Mouse (Mus musculus): Measurements from ENCODE around the gene Rbfox2. TPM values are rescaled to one million over a fixed set of nuclear protein-coding genes. Genes with fewer than 3 reads are reported as not detected.

Rbfox2 gene
- total RNA-seq, 2 experiments from 2014 or later = 0.32 to 0.87 TPM

DNA sequence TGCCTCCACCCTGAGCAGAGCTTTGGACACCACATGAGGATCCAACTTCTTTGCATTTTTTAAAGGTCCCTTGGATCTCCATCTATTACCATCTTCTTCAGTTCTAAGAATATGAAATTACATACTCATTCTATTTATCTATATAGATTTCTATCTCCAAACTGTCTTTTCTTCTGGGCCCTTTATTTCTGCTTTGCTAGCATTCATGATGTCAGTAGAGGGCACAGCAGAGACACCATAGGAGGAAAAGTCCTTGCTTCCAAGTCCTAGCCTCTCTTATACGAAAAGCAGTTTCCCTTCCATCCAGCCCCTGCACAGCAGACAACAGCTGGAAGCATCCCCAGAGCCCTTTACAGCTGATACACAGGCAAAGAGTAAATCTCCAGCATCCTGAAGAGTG lies 69.1 kb downstream of the Rbfox2 start:
- ATAC-seq (replicated peaks; ENCODE audit: poor library complexity) = no peak

DNA sequence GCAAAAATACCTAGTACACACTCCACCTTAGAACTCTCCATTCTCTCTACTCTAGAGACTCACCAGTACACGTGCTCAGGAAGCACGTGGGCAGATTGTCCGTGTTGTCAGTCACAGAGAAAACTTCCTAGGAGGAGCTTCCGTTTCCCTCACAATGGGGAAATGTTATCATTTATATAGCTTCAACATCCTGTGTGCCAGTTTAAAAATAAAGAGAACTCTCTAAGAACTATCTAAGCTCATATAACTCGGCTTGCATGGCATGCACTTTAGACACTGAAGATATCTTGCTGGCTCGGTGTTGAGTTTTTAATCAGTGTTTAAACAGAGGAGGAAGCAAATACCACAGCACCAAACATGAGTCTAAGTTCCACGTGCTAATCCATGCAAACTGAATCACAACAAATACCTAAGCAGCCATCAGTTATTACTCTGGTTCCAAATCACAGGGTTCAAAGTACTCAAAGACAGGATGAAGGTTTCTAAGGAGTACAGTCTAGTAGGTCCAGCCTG lies 70.7 kb downstream of the Rbfox2 start:
- ATAC-seq (replicated peaks; ENCODE audit: poor library complexity) = no peak

DNA sequence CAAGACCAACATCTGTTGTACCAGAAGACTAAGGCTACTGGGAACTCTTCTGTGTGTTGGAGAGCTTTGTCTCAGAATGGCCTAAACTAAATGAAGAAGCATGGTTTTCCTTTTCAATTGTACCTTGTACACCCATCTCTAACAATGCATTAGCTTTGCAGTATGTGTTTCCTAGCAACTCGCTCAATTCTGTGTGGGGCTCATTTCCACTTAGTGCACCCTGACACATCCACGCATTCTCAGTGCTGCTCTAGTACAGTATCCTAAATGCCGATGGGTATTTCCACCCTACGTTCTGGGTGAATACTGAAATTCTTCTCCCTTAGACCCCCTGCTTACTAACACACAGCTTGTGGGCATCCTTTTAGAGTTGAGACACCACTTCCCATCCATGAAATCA lies 71.3 kb downstream of the Rbfox2 start:
- no peak for ATAC-seq (replicated peaks; ENCODE audit: poor library complexity)

DNA sequence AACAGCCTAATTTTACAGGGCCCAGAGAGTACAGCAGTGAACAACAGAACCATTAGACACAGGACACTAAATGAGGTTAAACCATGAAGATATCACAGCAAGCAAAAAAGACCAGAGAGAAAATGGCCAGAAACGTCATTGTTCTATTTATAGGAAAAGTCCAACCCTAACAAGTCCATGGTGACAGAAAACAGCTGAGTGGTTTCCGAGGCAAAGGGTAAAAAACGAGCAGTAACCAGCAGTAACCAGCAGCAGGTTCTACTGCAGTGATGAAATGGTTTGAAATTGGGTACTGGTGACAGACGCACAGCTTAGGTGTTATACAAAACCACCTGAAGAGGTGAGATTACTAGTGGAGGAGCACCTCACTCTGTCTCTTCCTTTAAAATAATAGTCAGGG lies 72.5 kb downstream of the Rbfox2 start:
- no peak for ATAC-seq (replicated peaks; ENCODE audit: poor library complexity)

DNA sequence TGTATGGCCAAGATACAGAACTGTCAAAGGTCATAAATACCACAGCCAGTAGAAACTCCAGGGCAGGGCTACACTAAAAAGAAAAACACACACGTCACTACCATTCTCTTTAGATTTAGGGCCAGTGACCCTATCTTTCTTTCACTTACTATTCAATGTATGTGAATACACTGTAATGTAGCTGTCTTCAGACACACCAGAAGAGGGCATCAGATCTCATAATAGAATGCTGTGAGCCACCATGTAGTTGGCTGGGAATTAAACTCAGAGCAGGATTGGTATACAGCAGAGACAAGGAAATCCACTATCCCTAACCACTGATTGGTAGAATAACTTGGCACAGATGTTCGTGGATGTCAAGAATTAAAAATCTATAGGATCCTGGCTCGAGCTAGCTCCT lies 76.7 kb downstream of the Rbfox2 start:
- no peak for ATAC-seq (replicated peaks; ENCODE audit: poor library complexity)

DNA sequence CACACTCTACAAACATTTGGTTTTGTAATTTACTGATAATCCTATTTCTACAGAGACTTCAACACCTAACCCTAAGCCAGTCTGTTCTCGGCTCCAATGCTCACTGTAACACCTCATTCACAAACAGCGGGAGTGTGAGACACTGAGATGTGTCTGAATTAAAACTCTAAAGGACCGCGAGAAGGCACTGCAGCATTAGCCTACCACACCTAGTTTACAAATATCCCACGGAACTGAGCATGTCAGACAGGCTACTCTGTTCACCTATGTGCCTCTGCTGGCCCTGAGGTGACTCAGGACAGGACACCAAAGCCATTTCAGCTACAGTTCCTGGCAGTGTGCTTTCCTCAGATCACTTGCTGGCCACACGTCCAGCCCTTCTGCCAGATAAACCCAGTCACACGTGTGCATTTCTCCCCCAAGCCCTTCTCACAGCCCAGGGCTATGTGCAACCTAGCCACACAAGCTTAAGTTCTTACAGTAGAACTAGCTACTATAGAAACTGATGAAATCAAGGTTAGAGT lies 79.9 kb downstream of the Rbfox2 start:
- no peak for ATAC-seq (replicated peaks; ENCODE audit: poor library complexity)

DNA sequence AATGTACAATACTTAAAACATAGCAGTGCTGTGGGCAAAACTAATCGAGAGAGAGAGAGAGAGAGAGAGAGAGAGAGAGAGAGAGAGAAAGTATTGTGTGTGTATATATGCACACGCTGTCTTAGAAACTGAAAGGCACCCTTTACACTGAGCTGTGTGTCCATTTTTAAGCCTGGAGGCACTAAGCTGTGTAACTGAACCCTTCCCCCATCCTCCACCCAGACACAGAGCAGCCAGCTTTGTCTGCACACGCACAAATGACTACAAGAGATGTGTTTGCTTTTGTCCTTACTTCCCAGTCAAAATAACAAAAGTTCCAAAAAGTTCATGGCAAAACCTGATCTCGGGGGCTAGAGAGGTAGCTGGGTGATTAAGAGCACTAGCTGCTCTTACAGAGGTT lies 80.9 kb downstream of the Rbfox2 start:
- no peak for ATAC-seq (replicated peaks; ENCODE audit: poor library complexity)

DNA sequence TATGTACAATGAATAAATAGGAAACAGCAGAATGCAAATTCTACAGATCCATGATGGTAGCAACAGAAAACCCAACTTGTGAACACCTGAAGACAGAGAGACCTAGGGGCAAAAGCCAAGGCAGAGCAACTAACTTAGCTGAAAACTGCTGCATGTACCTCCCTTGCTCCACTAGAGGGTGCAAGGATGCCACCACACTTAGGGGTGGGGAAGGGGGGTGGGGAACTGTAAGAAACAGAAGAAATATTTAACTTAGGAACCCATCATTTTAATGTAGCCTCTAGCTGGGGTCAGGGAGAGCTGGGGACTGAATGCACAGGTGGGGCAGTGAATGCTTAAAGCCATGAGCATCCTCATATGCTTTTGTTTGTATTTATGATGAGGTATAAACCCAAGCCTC lies 81.5 kb downstream of the Rbfox2 start:
- peak; percentile 61 for ATAC-seq (replicated peaks; ENCODE audit: poor library complexity)

DNA sequence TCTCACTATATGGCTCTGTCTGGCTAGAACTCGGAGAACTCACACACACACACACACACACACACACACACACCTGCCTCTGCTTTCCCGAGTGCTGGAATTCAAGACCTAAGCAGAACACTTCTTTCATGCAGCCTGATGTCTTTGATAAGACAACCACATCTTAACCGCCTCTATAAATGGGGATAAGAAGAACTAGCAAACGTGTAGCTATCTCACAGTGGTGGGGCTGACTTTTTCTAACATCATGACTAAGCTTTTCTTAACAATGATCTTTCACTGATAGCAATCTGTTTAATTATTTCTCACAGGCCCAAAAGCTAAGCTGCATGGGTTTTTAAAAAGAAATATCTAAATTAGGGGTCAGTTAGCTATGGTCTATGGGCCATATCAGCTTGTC lies 86.0 kb downstream of the Rbfox2 start:
- no peak for ATAC-seq (replicated peaks; ENCODE audit: poor library complexity)

DNA sequence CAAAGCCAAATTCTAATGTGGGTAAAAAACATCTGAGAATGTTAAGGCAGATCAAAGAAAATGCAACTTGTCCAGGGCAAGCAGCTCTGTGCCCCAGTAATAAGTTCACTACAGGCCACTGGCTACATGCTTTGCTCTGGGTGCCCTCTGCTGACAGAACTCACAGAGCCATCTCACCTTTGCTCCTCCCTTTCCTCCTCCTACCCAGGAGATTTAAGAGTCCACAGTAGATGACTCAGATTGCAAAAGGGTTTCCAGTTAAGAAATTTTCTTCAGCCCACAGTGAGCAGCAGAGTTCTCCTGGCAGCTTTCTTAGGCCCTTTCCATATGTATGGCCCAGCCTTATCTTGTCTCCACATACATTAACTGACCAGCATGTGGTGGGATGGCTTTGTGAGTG lies 86.7 kb downstream of the Rbfox2 start:
- ATAC-seq (replicated peaks; ENCODE audit: poor library complexity) = peak; percentile 68

DNA sequence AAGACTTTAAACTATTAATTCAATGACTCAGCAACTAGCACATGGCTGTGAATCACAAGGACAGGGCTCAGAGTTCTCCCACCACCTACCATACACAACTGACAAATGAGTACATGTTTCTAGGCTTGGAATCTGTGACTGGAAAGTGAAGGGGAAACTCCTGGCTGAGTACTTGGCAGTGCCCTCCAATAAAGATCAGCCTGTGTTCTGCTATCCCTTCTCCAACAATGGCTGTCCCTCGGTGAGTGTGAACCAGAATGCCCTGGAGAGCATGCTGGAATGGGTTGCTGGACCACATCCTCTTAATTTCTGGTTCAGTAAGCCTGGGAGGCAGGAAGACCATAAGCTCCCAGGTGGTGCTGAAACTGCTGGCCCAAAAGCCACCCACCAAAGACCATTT lies 87.2 kb downstream of the Rbfox2 start:
- no peak for ATAC-seq (replicated peaks; ENCODE audit: poor library complexity)

DNA sequence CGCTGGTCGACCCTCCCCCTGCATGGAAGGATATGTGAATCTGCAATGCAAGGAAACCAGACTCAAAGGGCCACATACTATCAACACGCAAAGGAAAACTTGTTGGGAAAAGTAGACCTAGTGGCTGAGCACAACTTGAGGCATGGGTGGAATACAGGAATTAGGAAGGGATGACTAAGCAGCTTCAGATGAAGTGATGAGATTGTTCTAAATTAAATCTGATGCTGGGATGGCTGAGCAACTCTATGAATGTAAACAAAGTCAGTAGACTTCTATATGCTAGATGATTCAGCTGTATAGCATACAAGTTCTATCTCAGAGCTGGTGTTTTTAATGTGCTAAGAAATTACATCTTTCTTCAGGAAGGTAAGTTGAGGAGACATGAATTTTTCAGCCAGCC lies 88.8 kb downstream of the Rbfox2 start:
- no peak for ATAC-seq (replicated peaks; ENCODE audit: poor library complexity)

DNA sequence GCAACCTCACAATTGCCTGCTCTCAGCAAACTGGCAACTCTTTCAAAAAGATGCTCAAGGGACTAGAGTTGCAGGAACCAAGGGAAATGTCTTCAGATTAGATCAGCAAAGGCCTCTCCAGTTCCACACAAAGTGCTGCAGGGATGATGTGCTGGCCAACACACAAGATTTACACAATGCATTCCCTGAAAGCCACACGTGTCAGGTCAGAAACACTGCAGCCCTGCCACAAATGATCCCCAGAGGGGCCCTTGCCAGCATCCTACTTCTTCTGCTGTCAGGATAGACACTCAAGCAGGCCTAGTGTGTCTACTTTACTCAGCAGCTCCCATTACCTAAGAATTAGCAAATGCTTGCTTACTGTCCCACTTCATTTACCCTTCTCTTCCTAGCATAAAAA lies 89.3 kb downstream of the Rbfox2 start:
- no peak for ATAC-seq (replicated peaks; ENCODE audit: poor library complexity)

DNA sequence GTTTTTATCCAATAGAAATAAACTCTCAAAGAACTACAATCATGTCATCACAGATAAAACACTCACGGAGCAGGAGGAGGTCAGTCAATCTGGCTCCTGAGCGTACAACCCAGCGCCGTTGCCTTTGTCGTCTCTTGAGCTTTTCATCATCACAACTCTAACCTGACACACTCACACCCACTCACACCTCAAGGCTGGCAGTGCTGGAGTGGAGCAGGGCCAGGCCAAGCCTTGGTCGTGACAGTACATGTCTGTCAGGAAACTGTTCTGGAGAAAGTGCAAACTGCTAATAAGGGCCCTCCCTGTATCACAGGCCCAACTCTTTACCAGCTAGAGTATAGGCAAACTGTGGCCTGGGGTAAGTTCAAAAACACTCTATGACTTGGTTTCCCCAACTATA lies 90.1 kb downstream of the Rbfox2 start:
- ATAC-seq (replicated peaks; ENCODE audit: poor library complexity) = no peak

DNA sequence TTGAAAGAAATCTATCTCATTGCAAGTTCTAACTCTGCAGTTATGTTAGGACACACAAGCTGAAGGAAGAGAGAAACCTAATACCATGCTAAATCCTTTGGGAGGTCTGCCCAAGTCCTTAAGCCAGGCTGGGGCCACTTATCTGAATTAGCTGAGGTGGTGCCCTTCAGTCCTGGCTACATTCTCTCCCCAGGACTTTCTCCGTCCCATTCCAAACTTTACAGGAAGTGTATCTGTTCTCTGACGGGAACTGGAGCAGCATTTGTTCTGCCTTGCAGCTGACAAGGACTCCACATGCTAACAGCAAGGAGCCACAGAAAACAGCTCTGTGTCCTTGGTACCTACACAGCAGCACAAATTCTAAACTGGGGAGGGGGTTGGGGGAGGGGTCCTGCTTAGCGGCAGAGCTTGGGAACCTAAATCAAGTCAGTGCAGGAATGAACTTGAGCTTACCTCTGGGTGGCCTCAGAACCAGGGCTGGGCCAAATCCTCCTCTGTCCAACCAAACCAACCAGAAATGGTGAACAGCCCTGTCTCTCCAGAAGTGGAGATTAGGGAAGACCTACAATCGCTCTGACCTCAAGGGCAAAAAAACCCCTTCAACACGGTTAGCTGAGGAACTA lies 91.5 kb downstream of the Rbfox2 start:
- no peak for ATAC-seq (replicated peaks; ENCODE audit: poor library complexity)

DNA sequence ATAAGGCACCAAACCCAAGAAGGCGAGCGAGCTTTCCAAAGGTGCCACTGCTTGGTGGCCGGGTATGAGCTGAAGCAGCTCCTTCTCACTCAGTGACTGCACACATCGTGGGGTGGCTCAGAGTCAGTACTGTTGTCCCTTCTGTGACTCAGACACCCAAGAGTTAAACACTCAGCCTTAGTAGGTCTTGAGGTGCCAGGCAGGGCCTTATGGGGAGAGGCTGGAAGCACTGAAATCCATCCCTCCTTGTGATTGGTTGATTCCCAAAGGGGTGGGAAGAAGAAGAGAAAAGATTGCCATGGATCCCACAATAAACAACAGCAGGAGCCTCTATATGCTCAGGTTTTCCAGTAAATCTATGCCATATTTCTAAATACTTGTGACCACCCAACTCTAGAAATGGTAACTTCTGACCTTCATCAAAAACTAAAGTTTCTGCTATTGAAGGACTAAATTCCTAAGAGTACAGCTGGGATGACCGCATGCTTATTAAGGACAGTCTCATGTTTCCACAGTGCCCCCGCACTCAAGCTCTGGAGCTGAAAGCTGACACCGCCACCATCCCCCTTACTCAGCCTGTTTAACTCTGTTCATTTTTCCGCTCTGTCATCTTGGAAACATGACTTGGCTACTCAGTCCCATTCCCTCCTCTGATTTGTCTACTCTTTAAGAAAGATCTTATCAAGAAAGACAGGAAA lies 92.2 kb downstream of the Rbfox2 start:
- ATAC-seq (replicated peaks; ENCODE audit: poor library complexity) = no peak

DNA sequence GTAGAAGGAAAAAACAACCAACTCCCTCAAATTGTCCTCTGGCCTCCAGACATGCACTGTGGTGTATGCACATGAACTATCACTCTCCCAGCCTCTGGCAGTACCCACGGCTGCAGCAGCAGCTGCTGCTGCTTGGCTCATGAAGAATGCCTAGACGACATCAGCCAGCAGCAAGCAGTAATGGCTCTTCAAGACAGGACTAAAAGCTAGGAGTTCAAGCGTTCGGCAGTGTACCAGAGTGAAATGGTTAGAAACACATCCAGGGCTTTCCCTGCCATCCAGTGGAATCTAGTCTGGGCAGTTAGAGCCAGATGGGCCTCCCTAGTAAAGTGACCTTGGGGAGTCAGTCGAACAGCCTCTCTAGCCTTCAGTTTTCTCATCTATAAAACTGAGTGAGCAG lies 93.0 kb downstream of the Rbfox2 start:
- ATAC-seq (replicated peaks; ENCODE audit: poor library complexity) = no peak

DNA sequence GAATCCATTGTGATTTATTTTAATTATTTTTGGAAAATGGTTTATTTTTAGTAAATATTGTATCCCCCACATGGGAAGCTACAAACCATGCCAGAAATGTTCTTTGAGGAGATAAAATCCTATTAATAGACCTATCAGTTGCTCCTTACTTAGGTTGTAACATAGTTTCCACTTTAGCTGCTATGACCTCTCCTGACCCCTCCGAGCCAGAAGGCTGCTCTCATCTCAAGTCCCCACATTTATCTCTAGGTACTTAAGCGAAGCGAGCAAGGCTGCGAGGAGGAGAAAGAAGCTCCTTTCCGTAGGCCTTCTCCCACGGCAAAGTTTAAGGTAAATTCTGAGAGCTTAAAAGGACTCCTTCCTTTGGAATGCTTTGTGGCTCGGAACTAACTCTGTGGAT lies 94.0 kb downstream of the Rbfox2 start:
- ATAC-seq (replicated peaks; ENCODE audit: poor library complexity) = no peak

DNA sequence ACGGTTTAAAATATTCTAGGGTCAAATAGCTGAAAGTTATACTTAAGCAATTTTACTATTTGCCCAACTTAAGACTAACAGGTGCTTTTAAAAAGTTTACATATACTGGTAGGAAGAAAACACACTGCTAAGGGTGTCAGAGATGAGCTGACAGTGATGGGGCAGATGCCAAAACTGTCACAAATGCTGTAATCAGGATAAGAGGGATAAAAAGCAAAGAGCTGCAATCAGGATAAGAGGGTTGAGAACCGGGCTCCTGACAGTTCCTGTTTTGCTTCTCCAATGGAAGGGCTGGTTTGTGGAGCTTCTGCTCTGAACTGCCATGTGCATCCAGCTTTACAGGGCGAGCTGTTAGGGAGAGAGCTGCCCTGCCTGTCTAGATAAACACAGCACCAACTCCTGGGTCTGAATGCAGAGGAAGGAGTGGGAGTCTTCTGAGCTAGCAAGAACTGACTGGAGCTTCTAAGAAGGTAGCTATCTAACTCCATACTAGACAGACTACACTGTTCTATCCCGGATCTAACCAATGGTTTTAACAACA lies 94.5 kb downstream of the Rbfox2 start:
- ATAC-seq (replicated peaks; ENCODE audit: poor library complexity) = no peak

DNA sequence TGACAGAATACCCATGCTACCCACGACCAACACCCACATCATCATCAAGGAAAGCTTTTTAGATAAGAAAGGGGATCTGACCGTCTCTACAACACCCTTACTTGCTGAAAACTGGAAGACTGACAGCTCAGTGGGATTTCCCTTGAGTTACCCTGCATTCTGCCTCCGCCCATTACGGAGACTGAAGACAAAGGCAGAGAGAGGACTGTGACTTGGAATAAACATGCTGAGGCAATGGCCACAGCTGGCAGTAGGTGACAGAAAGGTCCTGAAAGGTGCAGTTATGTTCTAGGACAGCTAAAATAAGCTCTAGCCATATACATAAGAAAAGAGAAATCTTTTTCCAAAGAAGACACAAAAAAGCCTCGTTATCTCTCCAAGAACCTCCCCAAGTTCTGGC lies 99.8 kb downstream of the Rbfox2 start:
- no peak for ATAC-seq (replicated peaks; ENCODE audit: poor library complexity)

DNA sequence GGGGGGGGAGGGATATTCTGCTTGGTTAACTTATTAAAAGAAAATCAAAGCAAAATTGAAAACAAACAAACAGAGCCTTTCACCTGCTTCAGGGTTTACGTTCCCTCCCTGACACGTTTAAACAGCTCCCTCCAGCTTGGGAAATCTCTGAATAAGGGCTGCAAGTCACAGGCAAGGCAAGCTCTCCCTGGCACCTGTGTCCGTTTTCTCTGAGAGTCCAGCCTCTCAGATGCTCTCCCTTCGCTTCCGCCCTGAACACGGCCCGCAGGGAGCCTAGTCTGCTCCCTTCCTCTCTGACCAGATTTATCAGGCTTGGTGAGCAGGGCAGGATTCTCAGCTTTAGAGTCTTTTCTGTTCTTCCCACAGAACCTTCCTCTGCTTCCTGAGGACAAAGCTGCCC lies 101.9 kb downstream of the Rbfox2 start:
- no peak for ATAC-seq (replicated peaks; ENCODE audit: poor library complexity)

DNA sequence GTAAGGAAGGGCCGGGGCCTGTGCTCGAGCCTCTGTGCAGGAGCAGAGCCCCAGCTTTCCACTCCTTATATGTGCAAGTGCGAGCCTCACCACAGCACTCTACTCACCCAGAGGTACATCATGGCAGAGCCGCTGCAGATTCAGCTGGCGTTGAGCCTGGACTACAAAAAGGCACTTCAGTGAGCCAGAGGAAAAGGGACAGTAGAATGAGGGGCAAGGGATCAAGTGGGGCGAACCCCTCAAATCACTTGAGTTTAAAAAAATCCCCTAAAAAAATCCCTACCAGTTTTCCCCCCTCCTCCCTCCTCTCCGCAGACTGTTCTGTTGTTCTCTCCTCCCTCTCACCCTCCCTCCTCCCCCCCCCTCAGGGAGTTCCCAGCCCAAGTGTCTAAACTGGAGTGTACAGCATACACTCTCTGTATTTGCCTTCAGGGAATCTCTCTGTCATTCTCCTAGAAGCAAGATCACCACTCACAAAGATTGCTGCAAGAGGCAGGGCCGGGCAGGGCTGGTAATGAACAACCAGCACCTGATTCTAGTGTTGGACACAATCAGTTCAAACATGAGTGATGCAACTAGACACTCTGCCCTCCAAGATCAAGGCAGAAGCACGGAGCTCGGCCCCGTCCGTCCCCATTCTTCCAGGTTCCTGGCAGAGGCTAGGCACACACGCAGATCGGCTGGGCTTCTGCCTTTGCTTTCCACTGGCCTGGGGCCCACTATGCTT lies 103.4 kb downstream of the Rbfox2 start:
- no peak for ATAC-seq (replicated peaks; ENCODE audit: poor library complexity)

All from megakaryocyte progenitor cell, adult 5-6 weeks (primary cell).